Mouse (Mus musculus) splenic B cell, adult 2 months (primary cell): Measurements from ENCODE around the gene Taf6.

Experiments used
- DNase-seq: peaks from one replicate; pipeline ENCODE4 v3.0.0-alpha.2; 2011; ENCODE audit warnings: low read depth, low spot score
- H3K27me3 ChIP-seq: 2 replicates; pipeline ENCODE4 v1.6.1; 2012; ENCODE audit warnings: mild to moderate bottlenecking, low read length, moderate library complexity, mixed read lengths; ENCODE audit not compliant: control insufficient read depth, poor library complexity, insufficient read depth, severe bottlenecking
- H3K36me3 ChIP-seq: 2 replicates; pipeline ENCODE4 v1.6.1; 2012; ENCODE audit warnings: mild to moderate bottlenecking, low read length, moderate library complexity, mixed read lengths; ENCODE audit not compliant: control insufficient read depth, poor library complexity, insufficient read depth, severe bottlenecking

Taf6 gene

DNA sequence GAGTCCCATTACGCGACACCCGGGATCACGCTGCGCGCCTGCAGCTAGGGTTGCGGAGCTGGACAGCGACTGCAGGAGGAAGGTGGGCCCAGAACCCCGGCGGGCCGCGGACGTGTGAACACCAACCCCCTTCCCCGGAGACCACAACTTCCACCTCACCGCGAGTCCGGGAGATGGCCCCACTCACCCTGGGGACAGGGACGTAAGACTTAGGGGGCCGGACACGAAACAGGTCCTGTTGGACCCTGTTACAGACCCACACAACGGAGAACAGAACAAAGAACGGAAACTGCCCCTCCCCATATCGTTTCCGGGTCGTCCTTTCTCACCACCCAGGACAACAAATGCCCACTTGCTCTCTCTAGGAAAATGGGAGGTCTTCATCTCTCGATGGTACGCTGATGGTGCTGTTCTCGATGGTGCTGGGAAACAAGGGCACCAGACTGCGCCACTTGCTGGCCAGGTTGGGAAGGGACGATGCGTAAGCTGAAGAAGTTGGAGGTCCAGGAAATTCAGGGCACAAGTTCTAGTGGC is 31.7 kb downstream of the Taf6 start, which contains the start of gene Zfp113:
TSS of gene Zfp113 (minus strand) at position 302 of the 534 bp plus-strand sequence.
- Histone ChIP-seq H3K36me3 (peaks cover 9% of the 10 kb centered on the region; the same call in 1 of the 2 replicates), H3K27me3 (no peaks in the 10 kb centered on the region)
- DNase-seq: peak; percentile 94

DNA sequence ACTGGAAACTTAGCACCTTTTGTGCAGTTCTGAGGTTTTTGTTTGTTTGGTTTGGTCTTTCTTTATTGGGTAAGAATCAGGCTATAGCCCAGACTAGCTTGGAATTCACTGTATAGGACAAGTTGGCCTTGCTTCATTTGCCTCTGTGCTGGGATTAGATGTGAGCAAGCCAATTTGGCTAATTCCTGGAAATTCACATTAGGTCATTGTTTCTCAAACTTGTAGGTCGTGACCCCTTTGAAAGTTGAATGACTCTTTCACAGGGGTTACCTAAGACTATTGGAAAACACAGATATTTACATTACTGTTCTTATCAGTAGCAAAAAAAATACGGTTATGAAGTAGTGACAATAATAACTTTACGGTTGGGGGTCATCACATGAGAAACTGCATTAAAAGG is 32.9 kb downstream of the Taf6 start:
- H3K27me3 ChIP-seq: no peaks in the 10 kb centered on the region
- peaks cover 12% of the 10 kb centered on the region; the same call in 1 of the 2 replicates for H3K36me3 ChIP-seq
- DNase-seq: no peak

GRCm38 (mm10) chr5:138138585-138138984 is 48.7 kb downstream of the Taf6 start:
- 0 out of 2 replicates have a peak, but pooled peaks cover 1% of the 10 kb centered on the region for H3K36me3 ChIP-seq
- H3K27me3 ChIP-seq: no peaks in the 10 kb centered on the region
- DNase-seq: no peak

GRCm38 (mm10) chr5:138137935-138138549 is 49.2 kb downstream of the Taf6 start:
- peak; percentile 72 for DNase-seq
- peaks cover 5% of the 10 kb centered on the region; the same call in 1 of the 2 replicates for H3K36me3 ChIP-seq
- no peaks in the 10 kb centered on the region for H3K27me3 ChIP-seq

DNA sequence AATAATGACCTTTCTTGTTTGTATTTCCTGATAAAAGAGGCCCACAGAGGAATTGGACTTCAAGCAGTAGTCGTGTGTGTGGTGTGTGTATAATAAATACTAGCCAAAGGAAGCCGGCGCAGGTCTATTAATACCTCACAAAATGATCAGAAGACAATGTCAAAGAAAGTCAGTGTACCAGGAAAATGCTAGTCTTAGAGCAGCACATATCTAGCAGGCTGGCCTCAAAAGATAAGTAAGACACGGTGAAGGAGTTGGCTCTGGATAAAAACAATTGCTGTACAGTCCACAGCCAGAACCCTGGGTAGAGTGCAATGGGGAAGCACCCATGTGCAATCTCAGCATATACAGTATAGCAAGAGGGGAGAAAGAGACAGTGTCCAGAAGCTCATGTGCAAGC is 50.0 kb downstream of the Taf6 start:
- peaks cover 6% of the 10 kb centered on the region; the same call in 1 of the 2 replicates for H3K36me3 ChIP-seq
- no peak for DNase-seq
- no peaks in the 10 kb centered on the region for H3K27me3 ChIP-seq

- H3K27me3 ChIP-seq: no peaks in the 10 kb centered on the region
- DNase-seq: no peak
- H3K36me3 ChIP-seq: peaks cover 11% of the 10 kb centered on the region
These were observed 54.7 kb downstream of the Taf6 start for GRCm38 (mm10) chr5:138132425-138133064.
